Mouse (Mus musculus): ENCODE data around the gene Tceanc. TPM values are rescaled to one million over a fixed set of nuclear protein-coding genes. Genes with fewer than 3 reads are reported as not detected.

Gene Tceanc
- polyA plus RNA-seq (2014; fragmentation: Nextera tagmentation; extraction: Ambion mirVana) = 11.0 and 13.6 TPM in 2 replicates

DNA sequence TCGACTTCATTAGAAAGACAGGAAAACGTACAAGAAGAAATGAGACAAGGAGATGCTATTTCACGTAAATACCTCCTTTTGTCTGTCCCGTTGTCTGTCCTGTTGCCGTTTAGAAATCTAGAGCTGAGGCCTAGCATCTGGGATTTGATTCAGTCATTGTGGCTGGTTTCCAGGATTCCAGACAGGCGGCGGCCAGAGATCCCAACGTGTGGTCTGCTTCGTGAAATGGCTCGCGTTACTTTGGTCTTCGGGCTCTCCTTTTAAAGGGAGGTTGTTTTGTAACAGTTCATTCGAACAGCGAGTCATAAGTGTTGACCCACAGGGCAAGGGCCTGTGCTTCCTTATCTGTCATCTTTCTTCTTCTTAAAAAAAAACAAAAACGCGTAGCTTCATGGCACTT lies at the start of gene Tceanc:
Gene Tceanc (minus strand): TSS at position 223 of the 400 bp plus-strand sequence.
- Histone ChIP-seq H3K4me1 (replicated peaks; ENCODE audit: control insufficient read depth, insufficient read depth, low read length) (no peaks in the 10 kb centered on the region), H3K4me3 (ENCODE audit: low read depth, low read length) (no peak within 1 kb of the TSS), H3K9me3 (ENCODE audit: control insufficient read depth, low read length) (no peaks in the 10 kb centered on the region), H3K27ac (ENCODE audit: low read depth, low read length) (no peak within 1 kb of the TSS), H3K27me3 (ENCODE audit: control insufficient read depth, insufficient read depth, low read length) (no peaks in the 10 kb centered on the region), H3K36me3 (ENCODE audit: control insufficient read depth, insufficient read depth, low read length) (no peaks in the 10 kb centered on the region), H3K4me2 (replicated peaks; ENCODE audit: low read depth, low read length) (no peak within 1 kb of the TSS), H3K9ac (ENCODE audit: low read depth, low read length) (no peak within 1 kb of the TSS)
- DNase-seq (ENCODE audit: low spot score) (no peak), ATAC-seq (ENCODE audit: low FRiP score) (no peak)
- 72% methylated on average over 16 of the region's 16 CpGs for WGBS

DNA sequence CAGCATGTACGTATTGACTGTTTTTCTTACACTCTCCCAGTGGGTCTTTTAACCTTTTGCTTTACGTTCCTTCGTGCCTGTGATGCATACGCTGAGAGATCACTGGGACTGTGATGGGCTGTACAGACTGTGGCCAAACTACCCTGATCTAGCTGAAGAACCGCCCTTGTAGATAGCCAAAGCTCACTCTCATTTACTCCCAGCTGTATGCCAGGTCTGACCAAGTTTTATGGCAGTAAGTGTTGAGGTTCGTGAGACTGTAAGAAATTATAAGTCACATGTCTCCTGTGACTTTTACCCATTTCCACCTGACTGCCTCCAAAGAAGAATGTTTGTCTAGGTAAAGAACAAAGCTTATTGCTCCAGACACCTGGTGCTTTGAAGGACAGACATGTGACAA lies 47.6 kb upstream of the Tceanc start:
- no peak overlapping the region for H3K4me3 ChIP-seq (ENCODE audit: low read depth, low read length)
- H3K36me3 ChIP-seq (ENCODE audit: control insufficient read depth, insufficient read depth, low read length) = no peaks in the 10 kb centered on the region
- H3K27me3 ChIP-seq (ENCODE audit: control insufficient read depth, insufficient read depth, low read length) = no peaks in the 10 kb centered on the region; the same call in 1 of the 2 replicates
- H3K4me2 ChIP-seq (replicated peaks; ENCODE audit: low read depth, low read length) = no peak overlapping the region
- no peaks in the 10 kb centered on the region for H3K4me1 ChIP-seq (replicated peaks; ENCODE audit: control insufficient read depth, insufficient read depth, low read length)
- no peaks in the 10 kb centered on the region for H3K9me3 ChIP-seq (ENCODE audit: control insufficient read depth, low read length)
- WGBS = 92% methylated on average over 6 of the region's 6 CpGs
- DNase-seq (ENCODE audit: low spot score) = no peak
- H3K27ac ChIP-seq (ENCODE audit: low read depth, low read length) = no peak overlapping the region
- no peak overlapping the region for H3K9ac ChIP-seq (ENCODE audit: low read depth, low read length)
- ATAC-seq (ENCODE audit: low FRiP score) = no peak

- H3K27me3 ChIP-seq (ENCODE audit: control insufficient read depth, insufficient read depth, low read length) = no peaks in the 10 kb centered on the region; the same call in 1 of the 2 replicates
- H3K9ac ChIP-seq (ENCODE audit: low read depth, low read length) = no peak overlapping the region
- no peaks in the 10 kb centered on the region for H3K9me3 ChIP-seq (ENCODE audit: control insufficient read depth, low read length)
- no peak overlapping the region for H3K4me3 ChIP-seq (ENCODE audit: low read depth, low read length)
- no peaks in the 10 kb centered on the region for H3K36me3 ChIP-seq (ENCODE audit: control insufficient read depth, insufficient read depth, low read length)
- DNase-seq (ENCODE audit: low spot score) = no peak
- no peak overlapping the region for H3K27ac ChIP-seq (ENCODE audit: low read depth, low read length)
- WGBS = 68% methylated on average over 5 of the region's 5 CpGs
- H3K4me2 ChIP-seq (replicated peaks; ENCODE audit: low read depth, low read length) = no peak overlapping the region
- H3K4me1 ChIP-seq (replicated peaks; ENCODE audit: control insufficient read depth, insufficient read depth, low read length) = no peaks in the 10 kb centered on the region
- no peak for ATAC-seq (ENCODE audit: low FRiP score)
These were observed 47.0 kb upstream of the Tceanc start for GRCm38 (mm10) chrX:166565401-166565800.

GRCm38 (mm10) chrX:166564900-166565299 lies 46.5 kb upstream of the Tceanc start:
- H3K27ac ChIP-seq (ENCODE audit: low read depth, low read length) = no peak overlapping the region
- ATAC-seq (ENCODE audit: low FRiP score) (no peak), DNase-seq (ENCODE audit: low spot score) (no peak)
- no peak overlapping the region for H3K4me3 ChIP-seq (ENCODE audit: low read depth, low read length)
- no peak overlapping the region for H3K4me2 ChIP-seq (replicated peaks; ENCODE audit: low read depth, low read length)
- no peaks in the 10 kb centered on the region; the same call in 1 of the 2 replicates for H3K27me3 ChIP-seq (ENCODE audit: control insufficient read depth, insufficient read depth, low read length)
- no peaks in the 10 kb centered on the region for H3K4me1 ChIP-seq (replicated peaks; ENCODE audit: control insufficient read depth, insufficient read depth, low read length)
- H3K9me3 ChIP-seq (ENCODE audit: control insufficient read depth, low read length) = no peaks in the 10 kb centered on the region
- no peak overlapping the region for H3K9ac ChIP-seq (ENCODE audit: low read depth, low read length)
- WGBS = 72% methylated on average over 5 of the region's 5 CpGs
- no peaks in the 10 kb centered on the region for H3K36me3 ChIP-seq (ENCODE audit: control insufficient read depth, insufficient read depth, low read length)

GRCm38 (mm10) chrX:166559333-166559732 lies 41.0 kb upstream of the Tceanc start:
- Histone ChIP-seq H3K27me3 (ENCODE audit: control insufficient read depth, insufficient read depth, low read length) (no peaks in the 10 kb centered on the region; the same call in 1 of the 2 replicates), H3K9me3 (ENCODE audit: control insufficient read depth, low read length) (no peaks in the 10 kb centered on the region), H3K27ac (ENCODE audit: low read depth, low read length) (no peak overlapping the region), H3K4me2 (replicated peaks; ENCODE audit: low read depth, low read length) (no peak overlapping the region), H3K4me3 (ENCODE audit: low read depth, low read length) (no peak overlapping the region), H3K36me3 (ENCODE audit: control insufficient read depth, insufficient read depth, low read length) (no peaks in the 10 kb centered on the region), H3K4me1 (replicated peaks; ENCODE audit: control insufficient read depth, insufficient read depth, low read length) (no peaks in the 10 kb centered on the region), H3K9ac (ENCODE audit: low read depth, low read length) (no peak overlapping the region)
- DNase-seq (ENCODE audit: low spot score) = no peak
- no peak for ATAC-seq (ENCODE audit: low FRiP score)
- 100% methylated on average over 2 of the region's 3 CpGs for WGBS

- no peak overlapping the region for H3K9ac ChIP-seq (ENCODE audit: low read depth, low read length)
- ATAC-seq (ENCODE audit: low FRiP score) = no peak
- 84% methylated on average over 7 of the region's 7 CpGs for WGBS
These were observed 34.0 kb upstream of the Tceanc start for GRCm38 (mm10) chrX:166552355-166552754.

GRCm38 (mm10) chrX:166546495-166546894 lies 28.1 kb upstream of the Tceanc start:
- no peak overlapping the region for H3K4me2 ChIP-seq (replicated peaks; ENCODE audit: low read depth, low read length)
- no peaks in the 10 kb centered on the region; the same call in 1 of the 2 replicates for H3K27me3 ChIP-seq (ENCODE audit: control insufficient read depth, insufficient read depth, low read length)
- ATAC-seq (ENCODE audit: low FRiP score) = no peak
- DNase-seq (ENCODE audit: low spot score) = no peak
- H3K36me3 ChIP-seq (ENCODE audit: control insufficient read depth, insufficient read depth, low read length) = no peaks in the 10 kb centered on the region
- H3K9me3 ChIP-seq (ENCODE audit: control insufficient read depth, low read length) = no peaks in the 10 kb centered on the region
- no peak overlapping the region for H3K4me3 ChIP-seq (ENCODE audit: low read depth, low read length)
- H3K27ac ChIP-seq (ENCODE audit: low read depth, low read length) = no peak overlapping the region
- 73% methylated on average over 2 of the region's 2 CpGs for WGBS
- no peak overlapping the region for H3K9ac ChIP-seq (ENCODE audit: low read depth, low read length)
- H3K4me1 ChIP-seq (replicated peaks; ENCODE audit: control insufficient read depth, insufficient read depth, low read length) = no peaks in the 10 kb centered on the region

More at GRCm38 (mm10) chrX:166552355-166552754, 34.0 kb upstream of the Tceanc start:
- Histone ChIP-seq H3K27ac (ENCODE audit: low read depth, low read length) (no peak overlapping the region), H3K27me3 (ENCODE audit: control insufficient read depth, insufficient read depth, low read length) (no peaks in the 10 kb centered on the region; the same call in 1 of the 2 replicates), H3K36me3 (ENCODE audit: control insufficient read depth, insufficient read depth, low read length) (no peaks in the 10 kb centered on the region), H3K4me1 (replicated peaks; ENCODE audit: control insufficient read depth, insufficient read depth, low read length) (no peaks in the 10 kb centered on the region), H3K4me2 (replicated peaks; ENCODE audit: low read depth, low read length) (no peak overlapping the region), H3K9me3 (ENCODE audit: control insufficient read depth, low read length) (no peaks in the 10 kb centered on the region), H3K4me3 (ENCODE audit: low read depth, low read length) (no peak overlapping the region)
- no peak for DNase-seq (ENCODE audit: low spot score)

DNA sequence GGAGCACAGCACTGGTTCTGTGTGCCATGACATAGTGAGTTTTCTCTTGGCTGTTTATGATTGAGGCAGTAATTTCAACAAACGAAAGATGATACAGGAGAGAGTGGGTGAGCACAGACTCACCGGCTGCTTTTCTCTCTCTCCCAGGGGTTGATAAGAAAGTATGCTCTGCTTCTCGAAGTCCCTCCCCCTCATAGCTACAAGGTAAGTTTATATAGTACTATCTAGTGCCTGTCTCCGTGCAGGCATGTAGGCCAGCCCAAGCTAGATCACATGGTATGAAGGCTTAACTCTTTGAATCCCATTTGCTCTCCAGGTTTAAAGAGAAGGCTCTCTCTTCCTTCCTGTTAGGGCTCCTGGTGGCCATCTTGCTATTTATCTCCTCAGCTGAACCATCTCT lies 16.8 kb upstream of the Tceanc start:
- Histone ChIP-seq H3K36me3 (ENCODE audit: control insufficient read depth, insufficient read depth, low read length) (no peaks in the 10 kb centered on the region), H3K9ac (ENCODE audit: low read depth, low read length) (no peak overlapping the region), H3K4me2 (replicated peaks; ENCODE audit: low read depth, low read length) (no peak overlapping the region), H3K27ac (ENCODE audit: low read depth, low read length) (no peak overlapping the region), H3K9me3 (ENCODE audit: control insufficient read depth, low read length) (no peaks in the 10 kb centered on the region), H3K4me1 (replicated peaks; ENCODE audit: control insufficient read depth, insufficient read depth, low read length) (no peaks in the 10 kb centered on the region), H3K27me3 (ENCODE audit: control insufficient read depth, insufficient read depth, low read length) (no peaks in the 10 kb centered on the region; the same call in 1 of the 2 replicates), H3K4me3 (ENCODE audit: low read depth, low read length) (no peak overlapping the region)
- DNase-seq (ENCODE audit: low spot score) (no peak), ATAC-seq (ENCODE audit: low FRiP score) (no peak)
- 70% methylated on average over 4 of the region's 4 CpGs for WGBS

GRCm38 (mm10) chrX:166533432-166533831 lies 15.1 kb upstream of the Tceanc start:
- DNase-seq (ENCODE audit: low spot score) (no peak), ATAC-seq (ENCODE audit: low FRiP score) (no peak)
- no peak overlapping the region for H3K27ac ChIP-seq (ENCODE audit: low read depth, low read length)
- H3K36me3 ChIP-seq (ENCODE audit: control insufficient read depth, insufficient read depth, low read length) = no peaks in the 10 kb centered on the region
- no peak overlapping the region for H3K4me3 ChIP-seq (ENCODE audit: low read depth, low read length)
- H3K9ac ChIP-seq (ENCODE audit: low read depth, low read length) = no peak overlapping the region
- no peaks in the 10 kb centered on the region for H3K9me3 ChIP-seq (ENCODE audit: control insufficient read depth, low read length)
- H3K27me3 ChIP-seq (ENCODE audit: control insufficient read depth, insufficient read depth, low read length) = no peaks in the 10 kb centered on the region; the same call in 1 of the 2 replicates
- no peak overlapping the region for H3K4me2 ChIP-seq (replicated peaks; ENCODE audit: low read depth, low read length)
- 85% methylated on average over 4 of the region's 4 CpGs for WGBS
- no peaks in the 10 kb centered on the region for H3K4me1 ChIP-seq (replicated peaks; ENCODE audit: control insufficient read depth, insufficient read depth, low read length)

All from hindbrain, embryonic 11.5 days (tissue).